Mouse (Mus musculus): Measurements from ENCODE around the gene Ptpn3.

DNA sequence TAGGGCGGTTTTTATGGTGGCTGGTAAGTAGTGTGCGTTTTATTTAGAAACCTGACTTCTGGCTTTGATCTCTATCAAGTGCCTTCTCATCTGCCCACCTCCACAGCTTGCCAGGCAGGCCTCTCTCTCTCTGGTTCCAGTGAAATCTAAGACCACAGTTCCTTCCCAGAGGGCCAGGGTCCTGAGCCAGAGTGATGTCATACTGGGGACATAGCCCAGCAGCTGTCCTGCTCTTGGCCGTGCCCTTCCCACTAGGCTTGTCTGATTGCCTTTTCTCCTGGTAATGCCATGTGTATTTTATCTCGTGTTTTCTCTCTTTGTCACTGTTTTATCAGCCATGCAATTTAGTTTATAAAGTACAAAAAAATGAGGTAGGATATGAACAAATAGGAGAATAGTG lies 118.1 kb downstream of the Ptpn3 start:
- TF ChIP-seq CTCF (IDR thresholded peaks at IDR 0.05; ENCODE audit: low read depth) (no peak), EP300 (IDR thresholded peaks at IDR 0.05; ENCODE audit: low read depth) (no peak)
